Mouse (Mus musculus): ENCODE results near the gene Mob1b. TPM values are rescaled to one million over a fixed set of nuclear protein-coding genes. Genes with fewer than 3 reads are reported as not detected.

Mob1b gene
- total RNA-seq (2021), result 10 to 100 TPM; 26.1 to 32.6 TPM

GRCm38 (mm10) chr5:88720116-88721002, at the start of gene Mob1b:
TSS of gene Mob1b (plus strand) at chr5:88720855.
- intact Hi-C loops (cut with DNase I), result loop anchor here (2.0 to 5.0 kb wide), 2 partner anchors 43 to 44 kb away; partner anchors contain the start of genes Dck and Grsf1
- peak; percentile 96 for DNase-seq (ENCODE audit: low spot score in 2 of 2)

GRCm38 (mm10) chr5:88674703-88675442, 45.8 kb upstream of the Mob1b start:
- DNase-seq (ENCODE audit: low spot score in 2 of 2), result peak in 1 of 2 experiments; percentile 56
- intact Hi-C loops (cut with DNase I), result loop anchor here (5.0 to 10.0 kb wide), 4 partner anchors 43 to 120 kb away; partner anchors contain the start of genes Mob1b and Utp3

DNA sequence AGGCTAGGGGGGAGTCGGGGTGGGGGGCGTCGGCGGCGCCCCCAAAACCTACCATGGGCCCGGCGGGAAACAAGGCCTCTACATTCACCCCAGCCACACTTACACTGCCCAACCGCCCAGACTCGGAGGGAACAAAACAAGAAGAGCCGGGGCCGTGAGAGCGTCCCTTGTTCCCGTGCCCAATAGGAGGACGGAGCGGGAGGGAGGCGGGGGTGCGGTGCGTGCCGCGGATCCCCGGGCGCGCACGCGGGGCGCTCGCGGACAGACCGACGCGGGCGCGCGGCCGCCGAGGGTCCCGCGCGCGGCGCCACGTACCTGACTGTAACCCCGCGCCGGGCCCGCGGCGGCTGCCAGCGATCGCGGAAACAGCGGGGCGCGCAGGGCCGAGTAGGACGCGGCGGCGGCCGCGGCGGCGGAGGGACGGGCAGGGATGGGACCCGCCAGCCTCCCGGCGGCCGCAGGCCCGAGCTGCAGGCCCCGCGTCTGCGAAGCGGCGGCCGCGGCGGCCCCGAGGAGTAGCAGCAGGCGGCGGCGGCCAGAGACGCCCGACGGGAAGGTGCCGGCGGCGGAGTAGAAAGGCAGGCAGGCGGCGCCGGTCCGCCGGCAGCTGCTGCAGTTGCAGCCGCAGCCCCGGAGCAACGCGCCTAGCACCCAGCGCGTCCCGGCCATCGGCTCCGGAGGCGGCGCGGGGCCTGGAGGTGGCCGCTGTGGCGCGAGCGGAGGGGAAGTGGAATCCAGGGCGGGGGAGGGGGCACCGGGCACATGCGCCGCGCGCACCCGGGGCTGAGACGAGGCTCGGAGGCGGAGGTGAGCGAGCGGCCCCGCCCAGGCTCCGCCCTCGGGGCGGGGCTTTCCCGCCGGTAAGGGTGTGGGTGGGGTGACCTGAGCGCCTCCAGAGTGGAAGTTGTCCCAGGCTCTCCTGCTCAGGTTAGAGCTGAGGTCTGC, 44.9 kb upstream of the Mob1b start, which contains the start of gene Grsf1:
Gene Grsf1 (minus strand): TSS at position 729 of the 945 bp plus-strand sequence.
- intact Hi-C loops (cut with DNase I), result loop anchor here (5.0 to 10.0 kb wide), 3 partner anchors 47 to 121 kb away; partner anchors contain the start of genes Mob1b and Utp3
- peak; percentile 85 to 90 for DNase-seq (ENCODE audit: low spot score in 2 of 2)

DNA sequence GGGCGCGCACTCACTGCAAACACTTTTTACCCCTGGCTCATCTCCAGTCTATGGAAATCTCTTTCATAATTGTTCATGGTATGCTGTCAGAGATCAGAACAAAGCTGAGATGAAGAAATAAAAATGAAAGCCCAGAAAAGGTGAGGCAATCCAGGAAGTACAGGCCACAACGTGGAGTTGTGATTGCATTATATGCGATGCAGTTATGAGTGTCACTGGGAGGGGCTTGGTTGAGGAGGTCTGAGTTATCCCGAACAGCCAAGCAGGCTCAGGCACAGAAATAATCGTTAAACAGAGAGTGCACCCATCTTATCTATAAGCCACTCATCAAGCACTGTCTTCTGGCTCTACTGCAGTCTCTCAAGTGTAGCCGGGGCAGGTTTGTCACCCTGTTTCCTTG, 41.7 kb upstream of the Mob1b start:
- no peak for DNase-seq (ENCODE audit: low spot score in 2 of 2)
- intact Hi-C loops (cut with DNase I), result loop anchor here (5.0 to 10.0 kb wide), 3 partner anchors 43 to 124 kb away; partner anchors contain the start of genes Mob1b and Utp3

DNA sequence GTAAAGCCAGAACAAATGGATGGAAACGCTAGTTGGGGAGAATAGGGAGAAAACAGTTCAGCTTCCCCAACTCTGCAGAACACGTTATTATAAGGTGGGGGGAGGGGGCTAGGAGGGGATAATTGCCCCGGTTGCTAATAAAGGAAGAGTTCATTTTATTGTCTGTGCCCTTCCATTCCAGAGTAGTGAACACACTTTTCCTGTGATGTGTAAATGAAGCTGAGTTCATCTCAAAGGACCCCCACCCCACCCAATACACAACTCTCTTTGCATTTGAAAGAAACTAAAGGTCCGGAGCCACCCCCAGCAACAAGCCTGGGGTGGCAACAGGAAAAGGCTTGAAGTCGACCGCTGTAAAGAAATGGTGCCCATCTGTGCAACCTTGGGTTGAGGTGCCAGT, 41.3 kb upstream of the Mob1b start:
- intact Hi-C loops (cut with DNase I), result loop anchor here (5.0 to 10.0 kb wide), 3 partner anchors 43 to 125 kb away; partner anchors contain the start of genes Mob1b and Utp3
- no peak for DNase-seq (ENCODE audit: low spot score in 2 of 2)

- intact Hi-C loops (cut with DNase I), result no loop called here
- DNase-seq (ENCODE audit: low spot score in 2 of 2), result no peak
Measured at GRCm38 (mm10) chr5:88680567-88680966, 40.1 kb upstream of the Mob1b start.

- intact Hi-C loops (cut with DNase I), result no loop called here
- no peak for DNase-seq (ENCODE audit: low spot score in 2 of 2)
Measured at GRCm38 (mm10) chr5:88683706-88684105, 36.9 kb upstream of the Mob1b start.

DNA sequence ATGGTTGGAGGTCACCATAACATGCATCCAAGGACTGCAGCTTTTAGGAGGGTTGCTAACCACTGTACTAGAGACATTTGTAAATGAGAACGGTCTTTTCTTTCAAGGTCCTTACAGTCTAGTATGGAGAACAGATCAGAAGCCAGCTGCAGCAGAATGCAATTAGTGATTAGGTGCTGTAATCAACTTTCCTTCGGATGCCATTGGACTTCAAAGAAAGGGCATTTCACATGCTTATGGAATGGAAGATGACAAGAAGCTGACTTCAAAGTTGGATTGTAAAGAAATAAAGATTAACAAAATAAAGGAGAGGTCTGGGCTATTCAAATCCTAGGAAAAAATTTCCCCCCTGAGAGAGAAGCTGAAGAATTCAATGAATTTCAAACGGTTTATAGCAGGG, 36.4 kb upstream of the Mob1b start:
- DNase-seq (ENCODE audit: low spot score in 2 of 2), result no peak
- intact Hi-C loops (cut with DNase I), result no loop called here

DNA sequence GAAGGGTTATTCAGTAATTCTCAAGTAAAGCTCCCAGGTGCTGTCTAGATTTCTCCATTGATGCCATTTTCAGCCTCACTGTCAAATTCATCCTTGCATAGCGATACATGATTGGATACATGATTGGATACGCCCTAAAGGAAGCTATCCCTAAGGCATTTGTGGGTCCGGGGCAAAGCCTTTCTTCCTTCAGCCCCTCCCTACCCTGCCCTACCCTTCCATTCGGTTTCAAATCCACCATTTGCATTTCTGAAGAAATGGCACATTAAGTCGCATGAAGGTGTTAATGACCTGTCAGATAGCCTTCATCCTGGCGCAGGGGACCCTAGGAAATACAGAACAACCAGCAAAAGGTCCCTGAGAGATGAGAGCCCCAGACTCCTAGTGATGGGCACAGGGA, 35.3 kb upstream of the Mob1b start:
- DNase-seq (ENCODE audit: low spot score in 2 of 2), result no peak
- intact Hi-C loops (cut with DNase I), result no loop called here

DNA sequence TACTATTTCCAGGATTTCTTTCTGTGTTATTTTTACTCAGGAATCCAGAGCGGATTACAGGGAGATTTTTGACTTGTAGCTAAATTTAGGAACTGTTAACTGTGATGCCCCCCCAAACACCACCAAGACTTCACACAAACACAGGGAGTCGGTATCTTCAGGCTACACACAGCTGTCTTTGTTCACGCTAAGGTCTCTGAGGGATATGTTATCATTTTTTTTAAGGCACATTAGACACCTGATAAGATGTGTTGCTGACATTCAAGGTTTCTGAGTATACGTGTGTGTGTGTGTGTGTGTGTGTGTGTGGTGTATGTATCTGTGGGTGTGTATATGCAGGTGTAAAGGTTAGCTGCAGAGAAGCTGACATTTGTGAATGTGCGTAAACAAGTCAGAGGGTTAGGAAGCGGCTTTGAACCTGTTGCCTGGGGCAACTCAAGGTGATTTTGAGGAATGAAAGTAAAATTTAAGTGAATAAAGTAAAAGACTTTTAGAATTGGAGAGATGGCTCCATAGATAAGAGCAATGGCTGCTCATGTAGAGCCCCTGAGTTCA, 34.8 kb upstream of the Mob1b start:
- intact Hi-C loops (cut with DNase I), result no loop called here
- no peak for DNase-seq (ENCODE audit: low spot score in 2 of 2)

GRCm38 (mm10) chr5:88687996-88688406, 32.7 kb upstream of the Mob1b start:
- intact Hi-C loops (cut with DNase I), result no loop called here
- DNase-seq (ENCODE audit: low spot score in 2 of 2), result no peak

DNA sequence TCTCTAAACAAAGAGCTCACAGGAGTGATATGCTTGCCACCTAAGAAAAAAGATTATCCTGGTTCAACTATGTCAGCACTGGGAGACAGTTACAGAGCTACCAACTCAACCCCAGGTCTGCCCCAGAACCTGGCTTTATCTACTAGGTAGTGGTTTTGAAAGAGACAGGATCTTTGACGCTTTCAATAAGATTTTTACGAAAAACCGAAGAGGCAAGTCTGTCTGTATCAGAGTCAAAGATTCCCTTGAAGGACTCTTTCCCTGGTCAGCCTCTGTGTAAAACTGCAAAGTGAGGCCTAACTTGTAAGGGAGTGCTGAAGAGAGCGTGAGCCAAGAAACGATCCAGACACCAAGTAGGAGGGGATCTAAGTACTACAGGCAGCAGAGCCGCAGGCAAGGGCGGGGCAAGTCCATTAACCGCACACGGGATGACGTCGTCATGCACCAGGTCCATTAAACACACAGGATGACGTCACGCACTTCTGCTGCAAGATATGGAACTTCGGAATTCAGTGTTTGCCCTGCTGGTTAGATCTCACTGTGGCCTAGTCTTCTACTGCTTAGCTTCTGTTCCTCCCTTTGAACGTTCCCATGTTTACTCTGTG, 32.0 kb upstream of the Mob1b start:
- DNase-seq (ENCODE audit: low spot score in 2 of 2), result no peak
- intact Hi-C loops (cut with DNase I), result no loop called here

GRCm38 (mm10) chr5:88689279-88689938, 31.2 kb upstream of the Mob1b start:
- intact Hi-C loops (cut with DNase I), result no loop called here
- no peak for DNase-seq (ENCODE audit: low spot score in 2 of 2)

- intact Hi-C loops (cut with DNase I), result loop anchor here (10.0 kb wide), 1 partner anchor 694 kb away; no protein-coding TSS in a partner anchor
- no peak for DNase-seq (ENCODE audit: low spot score in 2 of 2)
Measured at GRCm38 (mm10) chr5:88690681-88691505, 29.8 kb upstream of the Mob1b start.

DNA sequence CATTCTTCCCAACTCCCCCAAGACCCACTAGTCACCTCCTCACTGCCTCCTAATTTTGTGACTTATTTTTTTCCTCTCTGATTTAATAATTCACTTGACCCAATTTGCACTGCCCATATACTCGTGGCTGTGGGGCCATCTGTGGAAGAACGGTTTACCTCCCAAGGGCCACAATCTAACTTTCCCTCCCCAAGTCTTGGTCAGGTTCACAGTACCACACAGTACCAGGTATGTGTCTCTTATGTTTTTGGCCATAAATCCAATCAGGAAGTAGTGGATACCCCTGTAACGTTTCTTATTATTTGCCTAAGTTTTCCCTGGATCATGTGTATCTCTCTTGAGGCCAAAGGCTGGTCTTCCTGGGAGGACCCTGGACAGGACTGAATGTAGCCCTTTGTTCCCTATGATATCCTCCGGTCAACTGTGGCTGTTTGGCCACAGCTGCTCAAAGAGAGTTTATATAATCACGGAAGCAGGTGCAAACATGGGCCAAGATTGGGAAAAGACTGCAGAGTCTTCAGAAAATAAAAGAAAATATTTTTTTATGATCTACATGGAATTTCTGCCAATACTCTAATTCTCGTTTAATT, 29.1 kb upstream of the Mob1b start:
- no peak for DNase-seq (ENCODE audit: low spot score in 2 of 2)
- intact Hi-C loops (cut with DNase I), result loop anchor here (10.0 kb wide), 1 partner anchor 693 kb away; no protein-coding TSS in a partner anchor

DNA sequence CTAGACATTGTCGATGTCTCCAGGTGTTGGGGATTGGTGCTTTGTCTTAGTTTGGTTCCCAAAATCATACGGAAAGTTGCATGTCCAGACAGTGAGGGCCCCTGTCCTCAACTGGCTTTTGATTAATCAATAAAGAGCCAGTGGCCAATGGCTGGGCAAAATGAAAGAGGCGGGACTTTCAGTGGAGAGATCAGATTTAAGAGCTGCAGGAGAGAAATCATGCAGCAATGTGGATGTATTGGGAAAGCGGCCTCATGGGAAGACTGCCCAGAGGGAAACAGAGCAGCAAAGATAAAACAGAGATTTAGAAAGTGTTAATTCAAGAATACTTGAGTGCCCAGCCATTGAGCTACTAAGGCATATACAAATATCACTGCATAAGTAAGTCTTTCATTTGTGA, 28.1 kb upstream of the Mob1b start:
- intact Hi-C loops (cut with DNase I), result loop anchor here (10.0 kb wide), 1 partner anchor 692 kb away; no protein-coding TSS in a partner anchor
- DNase-seq (ENCODE audit: low spot score in 2 of 2), result no peak
